Mouse (Mus musculus): ENCODE measurements around the gene Ifitm2.

DNA sequence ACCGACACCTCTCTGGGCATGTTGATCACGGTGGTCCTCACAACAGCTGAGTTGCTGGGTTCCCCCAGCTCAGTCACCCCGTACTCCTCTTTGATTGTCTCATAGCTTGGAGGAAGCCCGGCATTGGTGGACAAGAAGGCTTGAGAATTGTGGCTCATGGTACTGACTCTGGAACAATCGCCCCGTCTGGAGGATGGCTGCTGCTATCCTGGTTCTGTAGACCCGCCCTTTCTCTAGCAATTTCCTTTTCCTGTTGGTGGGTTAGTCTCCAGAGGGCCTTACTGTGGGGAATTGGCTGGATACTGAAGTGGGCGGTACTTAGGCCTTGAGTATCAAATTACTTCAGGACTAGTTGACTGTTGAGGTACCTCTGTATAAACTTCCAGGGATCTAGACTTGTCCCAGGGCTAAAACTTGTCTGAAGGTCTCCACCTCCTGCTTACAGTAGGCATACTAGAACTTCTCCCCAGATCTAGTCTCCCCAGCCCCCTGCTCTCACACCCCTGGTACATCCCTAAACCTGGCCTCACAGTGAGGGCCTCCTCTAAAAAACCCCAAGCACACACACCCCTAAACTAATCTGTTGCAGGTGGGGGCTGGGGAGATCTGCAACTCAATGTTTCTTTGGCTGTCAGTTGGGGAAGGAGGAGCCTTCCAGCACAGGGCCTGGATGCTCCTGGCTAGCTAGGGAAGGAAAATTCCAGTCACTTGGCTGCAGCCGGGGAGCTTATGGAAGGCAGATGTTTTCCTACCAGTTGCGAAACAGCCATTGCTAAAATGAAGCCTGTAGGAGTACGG, at the start of gene Ifitm2, which contains the start of gene Gm45717:
- TF ChIP-seq CTCF (IDR thresholded peaks at IDR 0.05; ENCODE audit: borderline replicate concordance, control insufficient read depth, extremely low read depth, insufficient read depth, low read length, poor library complexity) (no peak), POLR2A (IDR thresholded peaks at IDR 0.05; ENCODE audit: control insufficient read depth, extremely low read depth, insufficient read depth, low read length, poor library complexity) (no peak)

Data from thymus, adult 2 months (tissue).